8 mouse cellular contexts compared by ENCODE assay signal in the genomic region with DNA sequence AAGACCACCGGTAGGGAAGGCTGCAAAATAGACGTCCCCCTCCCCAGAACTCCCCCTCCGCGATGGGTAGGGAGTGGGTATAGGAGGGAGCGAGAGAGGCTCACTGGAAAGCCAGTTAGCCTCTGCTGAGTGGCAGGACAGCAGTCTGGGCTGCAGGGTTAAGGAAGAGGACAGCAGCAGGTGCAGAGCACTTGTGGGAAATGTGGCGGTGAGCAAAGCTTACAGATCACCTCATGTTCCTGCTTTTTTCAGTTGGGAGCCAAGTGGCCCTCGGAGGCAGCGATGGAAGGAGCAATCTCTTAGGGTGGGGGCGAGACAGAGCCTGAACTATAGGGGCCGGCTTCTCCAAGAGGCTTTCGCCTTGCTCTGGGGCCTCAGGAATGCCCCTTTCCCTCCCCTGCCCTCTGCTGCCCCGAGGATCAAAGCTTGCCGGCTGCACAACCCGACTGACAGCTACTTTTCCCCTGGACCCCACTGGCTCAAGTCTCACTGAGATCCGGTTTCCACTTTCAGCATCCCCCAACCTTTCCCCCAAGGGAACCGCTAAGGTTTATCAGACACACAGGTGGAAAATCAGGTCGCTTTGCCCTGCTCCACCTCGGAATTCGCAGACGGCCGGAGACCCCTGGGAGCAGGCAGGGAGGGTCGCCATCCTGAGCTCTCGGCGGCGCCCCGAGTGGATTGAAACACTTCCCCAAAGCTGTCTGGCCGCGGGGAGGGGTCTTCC. TPM values are rescaled to one million over a fixed set of nuclear protein-coding genes. Genes with fewer than 3 reads are reported as not detected.
A peak's percentile ranks its signal among the peaks of the same experiment; 100 is the strongest.
DNase-seq lines count a peak whose midpoint lies in the region; ATAC-seq and TF ChIP-seq lines count a peak whose summit lies in the region.

No protein-coding gene starts in this region.

- H3K4me2 ChIP-seq in heart, embryonic 15.5 days, result peak overlapping the region; percentile 98
- peak overlapping the region; percentile 96 for H3K4me2 ChIP-seq in forebrain, embryonic 12.5 days
- H3K4me2 ChIP-seq in limb, embryonic 14.5 days (replicated peaks; ENCODE audit: low read depth, low read length, severe bottlenecking), result peak overlapping the region; percentile 94
- H3K4me2 ChIP-seq in stomach, postnatal 0 days (replicated peaks; ENCODE audit: low read depth), result peak overlapping the region; percentile 90

- H3K4me1 ChIP-seq in heart, embryonic 15.5 days (replicated peaks), result peaks cover 27% of the 10 kb centered on the region
- H3K4me1 ChIP-seq in ES-E14 (ENCODE audit: control insufficient read depth in 2 of 2, insufficient read depth in 2 of 2, low read length in 2 of 2, poor library complexity in 1 of 2), result no peaks in the 10 kb centered on the region
- peaks cover 49% of the 10 kb centered on the region for H3K4me1 ChIP-seq in forebrain, embryonic 12.5 days
- H3K4me1 ChIP-seq in limb, embryonic 14.5 days (ENCODE audit: control insufficient read depth, insufficient read depth, low read length), result peaks cover 13% of the 10 kb centered on the region
- 0 out of 2 replicates have a peak, but pooled peaks cover 2% of the 10 kb centered on the region for H3K4me1 ChIP-seq in stomach, postnatal 0 days (replicated peaks; ENCODE audit: control insufficient read depth, insufficient read depth)

- peaks cover 28% of the 10 kb centered on the region; the same call in 1 of the 2 replicates for H3K27me3 ChIP-seq in heart, embryonic 15.5 days
- peaks cover 49% of the 10 kb centered on the region for H3K27me3 ChIP-seq in forebrain, embryonic 12.5 days
- H3K27me3 ChIP-seq in limb, embryonic 14.5 days (ENCODE audit: control insufficient read depth, insufficient read depth, low read length), result peaks cover 10% of the 10 kb centered on the region; the same call in 1 of the 2 replicates
- no peaks in the 10 kb centered on the region for H3K27me3 ChIP-seq in stomach, postnatal 0 days (ENCODE audit: control insufficient read depth, insufficient read depth, low read length)

- H3K9me3 ChIP-seq in heart, embryonic 15.5 days (replicated peaks), result no peaks in the 10 kb centered on the region
- H3K9me3 ChIP-seq in ES-E14 (ENCODE audit: control insufficient read depth, insufficient read depth, low read depth, low read length), result no peaks in the 10 kb centered on the region
- no peaks in the 10 kb centered on the region for H3K9me3 ChIP-seq in forebrain, embryonic 12.5 days
- no peaks in the 10 kb centered on the region for H3K9me3 ChIP-seq in limb, embryonic 14.5 days (ENCODE audit: control insufficient read depth, low read length)
- H3K9me3 ChIP-seq in stomach, postnatal 0 days (ENCODE audit: control insufficient read depth, low read length), result no peaks in the 10 kb centered on the region

- no peak for TF ChIP-seq EP300 in stomach, postnatal 0 days (optimal IDR thresholded peaks at IDR 0.05)

- no peak for DNase-seq in heart, postnatal 25 days (ENCODE audit: low spot score)
- no peak for DNase-seq in ES-E14 (ENCODE audit: low read depth, low spot score)
- DNase-seq in limb, embryonic 14.5 days (ENCODE audit: low spot score), result no peak
- peak; percentile 49 for DNase-seq in stomach, postnatal 0 days (ENCODE audit: low spot score)
- no peak for DNase-seq in layer of hippocampus, adult 18-20 months (ENCODE audit: low spot score in 2 of 2)
- DNase-seq in urinary bladder, postnatal 14 days (ENCODE audit: low spot score), result no peak

- no peak for TF ChIP-seq CTCF in stomach, postnatal 0 days (IDR thresholded peaks at IDR 0.05; ENCODE audit: low read depth)

- no peak for TF ChIP-seq POLR2A in limb, embryonic 14.5 days (IDR thresholded peaks at IDR 0.05; ENCODE audit: borderline replicate concordance, extremely low read depth, insufficient read depth, insufficient read length)

- in situ Hi-C loops in ES-E14 (cut with MboI; ENCODE audit: low sequenced_read_pairs in 2 of 2, unreplicated experiment in 2 of 2), result no loop called here

- intact Hi-C loops in heart, postnatal 25 days (cut with DNase I), result loop anchor here (1.0 to 5.0 kb wide), 3 partner anchors 34 to 183 kb away; no protein-coding TSS in a partner anchor

- peak overlapping the region; percentile 80 for H3K4me3 ChIP-seq in heart, embryonic 15.5 days
- H3K4me3 ChIP-seq in ES-E14 (ENCODE audit: insufficient read depth in 1 of 2, low read depth in 1 of 2, low read length in 2 of 2, poor library complexity in 1 of 2, severe bottlenecking in 1 of 2), result peak overlapping the region; percentile 84 to 85
- peak overlapping the region; percentile 65 for H3K4me3 ChIP-seq in forebrain, embryonic 12.5 days (replicated peaks)
- peak overlapping the region; percentile 63 for H3K4me3 ChIP-seq in limb, embryonic 14.5 days (replicated peaks; ENCODE audit: low read length)
- H3K4me3 ChIP-seq in stomach, postnatal 0 days (ENCODE audit: low read depth, low read length), result peak overlapping the region; percentile 60

- H3K27ac ChIP-seq in heart, embryonic 15.5 days, result peak overlapping the region; percentile 71; the same call in 1 of the 2 replicates
- H3K27ac ChIP-seq in ES-E14 (ENCODE audit: insufficient read depth, low read depth, low read length, poor library complexity, severe bottlenecking), result no peak overlapping the region
- no peak overlapping the region for H3K27ac ChIP-seq in forebrain, embryonic 12.5 days
- no peak overlapping the region for H3K27ac ChIP-seq in limb, embryonic 14.5 days (replicated peaks; ENCODE audit: low read depth, low read length)
- peak overlapping the region; percentile 87; the same call in 1 of the 2 replicates for H3K27ac ChIP-seq in stomach, postnatal 0 days (replicated peaks)

- peak overlapping the region; percentile 69 for H3K9ac ChIP-seq in heart, embryonic 15.5 days
- peak overlapping the region; percentile 59 for H3K9ac ChIP-seq in ES-E14 (ENCODE audit: insufficient read depth, low read depth, low read length, poor library complexity, severe bottlenecking)
- H3K9ac ChIP-seq in forebrain, embryonic 12.5 days, result peak overlapping the region; percentile 68
- H3K9ac ChIP-seq in limb, embryonic 14.5 days (ENCODE audit: low read depth, low read length, severe bottlenecking), result peak overlapping the region; percentile 67
- H3K9ac ChIP-seq in stomach, postnatal 0 days (ENCODE audit: low read length), result peak overlapping the region; percentile 63

- ATAC-seq in heart, embryonic 15.5 days (replicated peaks; ENCODE audit: insufficient number of reproducible peaks, insufficient read depth, low FRiP score, low read depth), result no peak
- no peak; the same call in 1 of the 2 replicates for ATAC-seq in forebrain, embryonic 12.5 days (ENCODE audit: low FRiP score)
- no peak for ATAC-seq in limb, embryonic 14.5 days (ENCODE audit: low FRiP score, low read depth)
- ATAC-seq in stomach, postnatal 0 days (ENCODE audit: low FRiP score, low TSS enrichment), result no peak

- H3K36me3 ChIP-seq in heart, embryonic 15.5 days, result no peaks in the 10 kb centered on the region
- H3K36me3 ChIP-seq in ES-E14 (ENCODE audit: control insufficient read depth, insufficient read depth, low read length, poor library complexity, severe bottlenecking), result no peaks in the 10 kb centered on the region
- H3K36me3 ChIP-seq in forebrain, embryonic 12.5 days (replicated peaks), result no peaks in the 10 kb centered on the region
- H3K36me3 ChIP-seq in limb, embryonic 14.5 days (ENCODE audit: control insufficient read depth, insufficient read depth, low read length), result no peaks in the 10 kb centered on the region
- no peaks in the 10 kb centered on the region for H3K36me3 ChIP-seq in stomach, postnatal 0 days (ENCODE audit: control insufficient read depth, insufficient read depth, low read length)

- 16% methylated on average over 28 of the region's 28 CpGs for WGBS in heart, embryonic 15.5 days
- 5% methylated on average over 28 of the region's 28 CpGs for WGBS in forebrain, embryonic 12.5 days
- 10% methylated on average over 24 of the region's 28 CpGs for WGBS in limb, embryonic 14.5 days
- WGBS in stomach, postnatal 0 days, result 20% methylated on average over 28 of the region's 28 CpGs

TF ChIP-seq in ES-E14, 5 proteins besides CTCF, POLR2A, EP300 and RAD21:
- TF ChIP-seq CHD2 (IDR thresholded peaks at IDR 0.05; ENCODE audit: low read depth, low read length) (no peak), HCFC1 (IDR thresholded peaks at IDR 0.05; ENCODE audit: borderline replicate concordance, insufficient read depth, low read length) (no peak), ZNF384 (IDR thresholded peaks at IDR 0.05; ENCODE audit: low read depth, low read length) (no peak), MAFK (IDR thresholded peaks at IDR 0.05; ENCODE audit: insufficient read depth, low read depth, low read length) (no peak), ZC3H11A (IDR thresholded peaks at IDR 0.05; ENCODE audit: borderline replicate concordance, low read depth, low read length) (no peak)

RNA-seq across cellular contexts. Expression of a gene that starts 27.6 kb away (rescaled TPM):
- polyA plus RNA-seq in heart, embryonic 15.5 days (2015; fragmentation: Nextera tagmentation; extraction: Ambion mirVana), result 5.1 and 5.2 TPM in 2 replicates
- total RNA-seq in heart, postnatal 25 days (2021), result 10 to 100 TPM in 1 of 2 experiments, 1 to 10 TPM in 1; 9.8 to 11.5 TPM
- 0.69 and 0.71 TPM in 2 replicates for total RNA-seq in ES-E14 (2012; rRNA removed)
- 1.1 and 1.7 TPM in 2 replicates for polyA plus RNA-seq in forebrain, embryonic 12.5 days (2016; fragmentation: Nextera tagmentation; extraction: Ambion mirVana)
- 2.4 and 2.6 TPM in 2 replicates for polyA plus RNA-seq in limb, embryonic 14.5 days (2012; rRNA removed)
- polyA plus RNA-seq in limb, embryonic 14.5 days (2014; fragmentation: Nextera tagmentation; extraction: Ambion mirVana), result 2.2 and 2.6 TPM in 2 replicates
- polyA plus RNA-seq in stomach, postnatal 0 days (2015; fragmentation: Nextera tagmentation; extraction: Ambion mirVana), result 11.2 and 11.7 TPM in 2 replicates
- 1 to 10 TPM; 5.0 to 5.4 TPM for total RNA-seq in layer of hippocampus, adult 18-20 months (2021)

RNA-seq across cellular contexts. Expression of a gene that starts 33.9 kb away (rescaled TPM):
- polyA plus RNA-seq in heart, embryonic 15.5 days (2015; fragmentation: Nextera tagmentation; extraction: Ambion mirVana), result 0.18 and 0.56 TPM in 2 replicates
- total RNA-seq in heart, postnatal 25 days (2021), result not detected
- 0.63 and 1.2 TPM in 2 replicates for total RNA-seq in ES-E14 (2012; rRNA removed)
- 0.59 and 1.4 TPM in 2 replicates for polyA plus RNA-seq in forebrain, embryonic 12.5 days (2016; fragmentation: Nextera tagmentation; extraction: Ambion mirVana)
- 0.58 and 0.87 TPM in 2 replicates for polyA plus RNA-seq in limb, embryonic 14.5 days (2012; rRNA removed)
- polyA plus RNA-seq in limb, embryonic 14.5 days (2014; fragmentation: Nextera tagmentation; extraction: Ambion mirVana), result 0.44 and 0.76 TPM in 2 replicates
- 3.7 and 4.4 TPM in 2 replicates for polyA plus RNA-seq in stomach, postnatal 0 days (2015; fragmentation: Nextera tagmentation; extraction: Ambion mirVana)
- total RNA-seq in layer of hippocampus, adult 18-20 months (2021), result 1 to 10 TPM; 2.1 to 3.8 TPM

Comparison
In these comparisons a context has a peak if more than half of its experiments do, and no peak if none do; other contexts are left out.
1. H3K27ac ChIP-seq: peak in heart, embryonic 15.5 days (single experiment) and stomach, postnatal 0 days (single experiment); none in ES-E14 (single experiment), forebrain, embryonic 12.5 days (single experiment) and limb, embryonic 14.5 days (single experiment).
2. Peak in every context shown above with its lines, with median percentiles within 50 percentile points of each other: H3K4me2 ChIP-seq, H3K4me3 ChIP-seq and H3K9ac ChIP-seq.